Mouse (Mus musculus) layer of hippocampus, postnatal 25 days (tissue): ENCODE data around the gene Olfr901. TPM values are rescaled to one million over a fixed set of nuclear protein-coding genes. Genes with fewer than 3 reads are reported as not detected.
"Not testable (repeated sequence)": the region's sequence is repeated elsewhere in the genome, so short reads cannot be mapped to it uniquely, and the experiment has no call there.

Experiments
- DNase-seq, 2 experiments: peaks; one replicate each; pipeline ENCODE4 v3.0.0; 2022; ENCODE audit warnings: mixed read lengths in 2 of 2, low spot score in 1 of 2; ENCODE audit errors: extremely low spot score in 1 of 2
- total RNA-seq, 2 experiments: library from RNA; stranded (reverse); gene quantifications; 2 replicates each; pipeline ENCODE4 v1.2.3; 2021

Gene Olfr901
- not detected for total RNA-seq

DNA sequence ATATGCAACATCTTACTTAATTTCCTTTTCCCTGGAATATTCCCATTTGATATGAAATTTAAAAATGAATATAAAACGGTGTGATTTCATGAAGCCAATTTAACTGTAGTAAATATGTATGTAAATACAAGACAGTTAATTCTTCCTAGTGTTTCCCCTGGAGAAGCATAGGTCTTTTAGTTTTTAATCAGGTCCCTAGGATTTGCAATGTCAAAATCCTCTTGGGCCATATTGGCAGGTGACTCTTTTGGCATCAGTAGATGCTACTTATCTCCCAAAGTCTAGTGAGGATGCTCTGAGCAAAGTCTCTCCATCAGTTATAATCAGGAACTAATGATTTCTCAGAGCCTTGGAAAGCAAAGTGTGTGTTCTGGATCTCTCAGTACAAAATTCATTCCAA, at the start of gene Olfr901:
TSS of gene Olfr901 (plus strand) at position 301 of the 400 bp plus-strand sequence.
- DNase-seq = no peak

DNA sequence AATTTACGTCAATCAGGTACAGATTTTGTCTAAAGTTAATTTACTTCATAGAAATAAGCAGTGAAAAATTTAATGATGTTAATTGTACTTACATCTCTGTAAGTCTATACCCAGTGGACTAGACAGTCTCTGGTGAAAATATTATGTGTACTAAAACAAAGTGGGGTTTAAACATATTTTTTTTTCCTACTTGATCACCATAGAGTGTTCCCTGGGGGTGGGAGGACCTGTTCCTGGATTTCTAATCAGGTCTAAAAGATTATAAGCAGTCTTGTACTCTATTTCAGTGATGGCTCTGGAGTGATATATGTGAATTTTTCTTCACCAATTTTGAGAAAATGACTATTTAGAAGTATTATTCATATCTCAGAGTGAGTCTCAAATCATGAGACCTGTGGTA, 27.9 kb upstream of the Olfr901 start, which contains the start of gene Olfr147:
TSS of gene Olfr147 (plus strand) at position 301 of the 400 bp plus-strand sequence.
- DNase-seq = no peak

DNA sequence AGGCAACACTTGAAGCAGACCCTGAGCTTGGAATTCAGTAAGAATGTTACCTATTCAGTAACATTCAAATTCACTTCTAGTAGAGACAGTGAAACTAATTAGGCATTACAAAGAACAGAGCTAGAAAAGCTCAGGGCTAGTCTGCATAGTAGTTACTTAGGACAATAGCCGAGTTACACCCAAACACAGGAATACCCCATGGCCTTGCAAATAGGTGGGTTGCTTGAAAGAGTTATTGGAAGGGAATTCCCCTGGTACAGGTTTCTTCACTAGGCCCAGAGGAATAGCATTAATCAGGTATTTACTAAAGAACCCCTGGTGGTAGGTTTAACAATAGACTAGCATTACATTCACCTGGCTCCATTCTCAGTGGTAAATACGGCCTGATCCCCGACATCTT, 21.8 kb upstream of the Olfr901 start:
- DNase-seq = not testable (repeated sequence)

DNA sequence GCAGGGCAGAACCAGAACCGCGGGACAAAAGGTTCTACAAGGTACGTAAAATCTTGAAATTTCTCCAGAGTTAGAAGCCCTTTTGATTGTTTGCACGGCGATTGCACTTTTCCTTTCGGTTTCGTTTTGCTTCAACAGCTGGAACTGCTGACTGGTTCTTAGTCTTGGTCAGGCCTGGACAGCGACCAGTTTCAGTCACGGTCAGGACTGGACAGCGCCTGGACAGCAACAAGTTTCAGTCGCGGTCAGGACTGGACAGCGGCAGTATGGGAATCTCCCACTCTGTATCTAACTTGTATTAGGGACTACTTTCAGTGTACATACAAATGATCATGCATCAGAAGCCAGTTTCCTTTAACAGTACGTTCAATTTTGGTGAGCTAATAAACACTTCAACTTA, 15.8 kb upstream of the Olfr901 start:
- DNase-seq = not testable (repeated sequence)

DNA sequence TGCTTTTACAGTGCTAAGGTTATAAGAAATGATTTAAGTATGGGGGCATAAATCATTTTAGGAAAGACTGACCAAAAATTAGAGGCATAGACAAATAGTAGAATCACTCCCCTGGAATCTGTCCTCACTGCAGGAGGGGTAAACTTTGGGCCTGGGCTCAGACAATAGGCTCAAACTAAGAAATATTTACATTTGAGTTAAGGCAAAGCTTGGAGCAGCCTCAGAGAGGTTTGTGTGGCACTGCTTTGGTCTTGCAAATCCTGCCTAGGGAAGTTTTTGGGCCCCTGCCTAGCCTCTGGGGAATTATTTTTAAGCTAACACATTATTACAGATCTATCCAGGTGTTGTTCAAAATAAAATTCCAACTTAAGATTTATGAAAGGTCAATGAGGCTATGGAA, 5.5 kb upstream of the Olfr901 start:
- DNase-seq = no peak

DNA sequence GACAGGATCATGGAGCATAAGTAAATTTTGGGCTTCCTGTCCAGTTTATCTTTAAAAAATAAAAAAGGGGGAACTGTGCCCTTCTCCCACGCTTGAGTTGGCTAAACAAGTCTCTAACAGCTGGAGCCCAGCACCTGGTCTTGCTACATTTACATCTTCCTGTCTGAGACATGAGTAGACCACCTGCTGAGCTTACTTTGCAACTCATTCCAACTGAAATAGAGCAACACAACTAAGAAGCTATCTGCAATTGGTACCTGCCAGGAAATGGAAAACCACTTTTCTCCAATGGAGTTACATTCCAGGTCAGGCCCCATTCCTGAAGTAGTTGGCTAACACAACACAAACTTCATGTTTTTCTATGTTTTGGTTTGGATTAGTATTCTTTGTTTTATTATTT, 2.2 kb upstream of the Olfr901 start:
- DNase-seq = no peak

DNA sequence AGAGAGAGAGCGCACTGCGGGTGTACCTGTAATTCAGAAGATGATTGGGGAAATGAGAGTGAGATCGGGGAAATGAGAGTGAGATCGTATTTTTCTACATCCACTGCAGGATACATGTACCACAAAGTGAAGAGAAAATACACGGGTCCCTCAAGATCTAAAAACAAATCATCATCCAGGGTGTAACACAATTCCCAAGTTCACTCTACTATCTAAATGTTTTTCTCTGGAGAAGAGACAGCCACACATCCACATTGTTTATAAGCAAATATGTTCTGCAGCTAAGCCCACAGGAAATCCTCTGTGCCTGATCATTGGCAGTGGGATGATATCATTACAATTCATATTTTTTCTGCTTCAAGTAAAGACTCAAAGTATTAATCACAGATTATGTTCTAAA, 18.1 kb downstream of the Olfr901 start, which contains the start of gene Olfr902:
TSS of gene Olfr902 (plus strand) at position 301 of the 400 bp plus-strand sequence.
- no peak for DNase-seq

DNA sequence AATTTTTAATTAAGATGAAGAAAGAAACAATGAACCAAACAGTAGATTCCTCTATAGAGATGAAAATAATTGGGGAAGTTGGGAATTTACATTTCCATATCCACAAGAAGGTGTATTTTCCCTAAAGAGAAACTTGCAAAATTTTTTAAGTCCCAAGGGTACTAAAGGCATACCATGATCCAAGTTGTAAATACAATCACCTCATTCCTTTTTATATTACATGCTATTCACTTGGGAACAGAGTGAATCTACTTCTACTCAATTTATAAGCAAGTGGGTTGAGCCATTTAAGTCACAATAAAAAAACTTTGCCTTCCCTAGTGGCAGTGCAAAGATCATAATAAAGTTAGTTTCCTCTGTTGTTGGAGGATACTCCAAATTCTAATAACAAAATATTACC, 33.6 kb downstream of the Olfr901 start, which contains the start of gene Olfr904:
TSS of gene Olfr904 (plus strand) at position 301 of the 400 bp plus-strand sequence.
- no peak for DNase-seq

DNA sequence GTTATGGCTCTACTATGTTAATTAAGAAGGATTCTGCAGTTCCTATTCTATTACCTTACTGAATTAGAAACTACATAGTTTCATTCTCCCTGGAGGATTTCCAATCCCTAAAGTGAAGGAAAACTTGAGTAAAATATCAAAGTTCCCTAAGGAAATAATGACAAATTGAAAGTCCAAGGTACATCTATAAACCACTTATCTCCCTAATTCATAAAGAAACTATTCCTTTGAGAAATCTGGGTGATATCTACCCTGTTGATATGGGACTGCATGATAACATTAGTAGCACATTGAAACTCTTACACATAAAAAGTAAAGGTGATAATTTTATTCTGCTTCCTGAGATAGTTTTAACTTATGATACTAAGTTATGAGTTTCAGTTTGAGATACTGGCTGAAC, 41.6 kb downstream of the Olfr901 start, which contains the start of gene Olfr905:
TSS of gene Olfr905 (plus strand) at position 301 of the 400 bp plus-strand sequence.
- no peak for DNase-seq

Other genes with a start within 250 kb of the Olfr901 start
- not detected for gene Olfr891, start 248.6 kb upstream of the Olfr901 start, total RNA-seq
- not detected for gene Olfr893, start 221.1 kb upstream of the Olfr901 start, total RNA-seq
- not detected for gene Olfr894, start 211.4 kb upstream of the Olfr901 start, total RNA-seq
- gene Olfr143, start 176.7 kb upstream of the Olfr901 start, total RNA-seq = not detected
- gene Olfr895, start 161.6 kb upstream of the Olfr901 start, total RNA-seq = not detected
- gene Olfr896-ps1, start 138.3 kb upstream of the Olfr901 start, total RNA-seq = not detected
- gene Olfr25, start 100.4 kb upstream of the Olfr901 start, total RNA-seq = not detected
- gene Olfr898, start 81.0 kb upstream of the Olfr901 start, total RNA-seq = not detected
- gene Olfr250, start 62.6 kb upstream of the Olfr901 start, total RNA-seq = not detected
- not detected for gene Olfr251, start 52.4 kb upstream of the Olfr901 start, total RNA-seq
- not detected for gene Olfr147, start 27.8 kb upstream of the Olfr901 start, total RNA-seq
- not detected for gene Olfr902, start 18.2 kb downstream of the Olfr901 start, total RNA-seq
- gene Olfr904, start 33.7 kb downstream of the Olfr901 start, total RNA-seq = not detected
- gene Olfr905, start 41.7 kb downstream of the Olfr901 start, total RNA-seq = under 1 TPM in 1 of 2 experiments, not detected in 1; 0.07 TPM
- gene Olfr906, start 57.6 kb downstream of the Olfr901 start, total RNA-seq = not detected
- gene Olfr907, start 66.3 kb downstream of the Olfr901 start, total RNA-seq = not detected
- gene Olfr911-ps1, start 92.1 kb downstream of the Olfr901 start, total RNA-seq = not detected
- not detected for gene Olfr910, start 108.4 kb downstream of the Olfr901 start, total RNA-seq
- gene Olfr912, start 150.7 kb downstream of the Olfr901 start, total RNA-seq = not detected
- not detected for gene Olfr913, start 163.3 kb downstream of the Olfr901 start, total RNA-seq
- not detected for gene Olfr914, start 175.6 kb downstream of the Olfr901 start, total RNA-seq
- gene Olfr916, start 230.4 kb downstream of the Olfr901 start, total RNA-seq = not detected
- gene Olfr917, start 236.4 kb downstream of the Olfr901 start, total RNA-seq = not detected
- not detected for gene Olfr918, start 245.1 kb downstream of the Olfr901 start, total RNA-seq